Mouse (Mus musculus) MEL (cell line): ENCODE measurements around the gene Nfe2l3.
A peak's percentile ranks its signal among the peaks of the same experiment; 100 is the strongest.

Source experiments
- BHLHE40 ChIP-seq: IDR thresholded peaks from 2 replicates; pipeline ENCODE4 v1.6.1; 2012; ENCODE audit warnings: low read depth, mild to moderate bottlenecking, inconsistent platforms, low read length, improper control_type of control experiment, borderline replicate concordance
- CHD1 ChIP-seq: IDR thresholded peaks from 2 replicates; pipeline ENCODE4 v1.6.1; 2012; ENCODE audit warnings: low read depth, mild to moderate bottlenecking, inconsistent platforms, low read length, improper control_type of control experiment
- CHD2 ChIP-seq: IDR thresholded peaks from 2 replicates; pipeline ENCODE4 v1.6.1; 2011; ENCODE audit warnings: low read length, improper control_type of control experiment
- CTCF ChIP-seq, 3 experiments: IDR thresholded peaks in 2 of 3; conservative IDR thresholded peaks in 1 of 3; 2 replicates each; pipeline ENCODE4 v1.5.1; 2011 to 2012; ENCODE audit warnings: low read length in 3 of 3, low read depth in 2 of 3, mild to moderate bottlenecking in 2 of 3, improper control_type of control experiment in 1 of 3, inconsistent platforms in 1 of 3, mixed read lengths in 1 of 3, moderate library complexity in 1 of 3; ENCODE audit not compliant: control insufficient read depth in 1 of 3, insufficient read depth in 1 of 3, poor library complexity in 1 of 3, severe bottlenecking in 1 of 3
- EP300 ChIP-seq, 2 experiments: IDR thresholded peaks; 2 replicates each; pipeline ENCODE4 v1.6.1; 2011; ENCODE audit warnings: improper control_type of control experiment in 2 of 2, low read length in 2 of 2, low read depth in 1 of 2, mild to moderate bottlenecking in 1 of 2
- ETS1 ChIP-seq: IDR thresholded peaks from 2 replicates; pipeline ENCODE4 v1.6.1; 2012; ENCODE audit warnings: low read depth, mild to moderate bottlenecking, inconsistent platforms, low read length, improper control_type of control experiment, moderate library complexity
- GATA1 ChIP-seq: IDR thresholded peaks from 2 replicates; pipeline ENCODE4 v1.6.1; 2011; ENCODE audit warnings: low read depth, low read length, improper control_type of control experiment
- JUND ChIP-seq: IDR thresholded peaks from 2 replicates; pipeline ENCODE4 v1.6.1; 2011; ENCODE audit warnings: low read depth, mild to moderate bottlenecking, improper control_type of control experiment, low read length
- KAT2A ChIP-seq: conservative IDR thresholded peaks from 2 replicates; pipeline ENCODE4 v1.6.1; 2012; ENCODE audit warnings: low read depth, low read length, improper control_type of control experiment, inconsistent platforms
- NELFE ChIP-seq: IDR thresholded peaks from 2 replicates; pipeline ENCODE4 v1.6.1; 2011; ENCODE audit warnings: low read depth, low read length, improper control_type of control experiment
- NRF1 ChIP-seq: IDR thresholded peaks from 2 replicates; pipeline ENCODE4 v1.6.1; 2014; ENCODE audit warnings: low read depth, mild to moderate bottlenecking, inconsistent platforms, low read length, improper control_type of control experiment, moderate library complexity; ENCODE audit not compliant: poor library complexity, insufficient read depth, severe bottlenecking
- TAL1 ChIP-seq: IDR thresholded peaks from 2 replicates; pipeline ENCODE4 v1.6.1; 2012; ENCODE audit warnings: mild to moderate bottlenecking, inconsistent platforms, low read length, moderate library complexity, mixed read lengths
- UBTF ChIP-seq: IDR thresholded peaks from 2 replicates; pipeline ENCODE4 v1.6.1; 2012; ENCODE audit warnings: low read depth, mild to moderate bottlenecking, inconsistent platforms, low read length, improper control_type of control experiment, moderate library complexity, borderline replicate concordance; ENCODE audit not compliant: insufficient read depth
- ZC3H11A ChIP-seq: IDR thresholded peaks from 2 replicates; pipeline ENCODE4 v1.6.1; 2012; ENCODE audit warnings: low read depth, mild to moderate bottlenecking, inconsistent platforms, low read length, improper control_type of control experiment

- TF ChIP-seq NELFE (no peak), EP300 (IDR thresholded peaks at IDR 0.05; ENCODE audit: low read depth in 1 of 2, low read length in 2 of 2) (no peak), KAT2A (no peak), ZC3H11A (no peak), CHD2 (no peak), CHD1 (no peak), TAL1 (peak; percentile 44), ETS1 (no peak), CTCF (IDR thresholded peaks at IDR 0.05 in 2 of 3, conservative IDR thresholded peaks at IDR 0.05 in 1 of 3; ENCODE audit: control insufficient read depth in 1 of 3, insufficient read depth in 1 of 3, low read depth in 2 of 3, low read length in 3 of 3, poor library complexity in 1 of 3, severe bottlenecking in 1 of 3) (no peak), BHLHE40 (no peak), GATA1 (peak; percentile 37), NRF1 (no peak), UBTF (no peak), JUND (no peak)
These were observed 46.8 kb downstream of the Nfe2l3 start for GRCm38 (mm10) chr6:51479136-51479731.
